Mouse (Mus musculus) heart, postnatal 25 days (tissue): ENCODE data around the gene Csdc2. TPM values are rescaled to one million over a fixed set of nuclear protein-coding genes. Genes with fewer than 3 reads are reported as not detected.

Experiments used
- DNase-seq: peaks from one replicate; pipeline ENCODE4 v3.0.0; 2022; ENCODE audit warnings: low spot score
- intact Hi-C: fragments of 180-260 bp; cut with DNase I; formaldehyde crosslinking; loops from one replicate; pipeline ENCODE4 v1.15.1; 2025
- total RNA-seq, 2 experiments: library from RNA; stranded (reverse); gene quantifications; 2 replicates each; pipeline ENCODE4 v1.2.3; 2021

The Csdc2 gene
- total RNA-seq, 2 experiments from 2014 or later: 73.5 to 87.5 TPM

DNA sequence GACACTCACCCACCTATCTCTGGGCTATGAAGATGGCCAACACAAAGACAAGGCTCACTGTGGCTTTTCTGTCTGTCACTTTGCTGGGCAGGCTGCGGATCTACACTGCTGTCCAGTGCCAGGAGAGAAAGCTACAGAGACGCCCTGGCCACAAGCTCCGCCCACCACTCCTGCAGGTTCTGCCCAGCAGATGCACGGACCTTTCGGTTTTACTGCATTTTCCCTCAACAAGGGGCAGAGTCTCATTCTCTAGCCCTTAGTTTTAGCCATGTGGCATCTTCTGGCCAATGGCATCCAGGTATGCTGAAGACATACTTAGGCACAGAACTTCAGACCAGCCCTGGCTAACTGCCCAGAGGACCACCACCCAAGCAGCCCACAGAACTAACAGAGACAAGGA lies 15.3 kb upstream of the Csdc2 start:
- intact Hi-C loops: no loop called here

DNA sequence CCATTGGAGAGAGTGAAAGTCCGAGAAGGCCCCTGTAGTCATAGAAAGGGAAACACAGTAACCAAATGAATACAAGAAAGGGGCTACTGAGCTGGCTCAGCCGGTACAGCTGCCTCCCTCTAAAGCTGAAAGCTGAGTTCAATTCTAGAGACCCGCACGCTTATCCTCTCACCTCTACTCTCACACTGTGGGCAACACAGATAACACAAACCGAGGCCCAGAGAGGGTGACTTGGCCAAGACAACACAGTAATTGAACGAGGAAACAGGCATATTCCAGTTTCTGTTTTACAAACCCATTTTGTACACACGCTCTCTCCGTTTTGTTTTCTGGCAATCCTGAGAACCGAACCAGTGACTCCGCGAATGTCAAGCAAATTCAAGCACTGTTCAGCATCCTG lies 11.6 kb upstream of the Csdc2 start:
- no peak for DNase-seq
- intact Hi-C loops: no loop called here

More for the DNA sequence above, 15.3 kb upstream of the Csdc2 start:
- DNase-seq: no peak

DNA sequence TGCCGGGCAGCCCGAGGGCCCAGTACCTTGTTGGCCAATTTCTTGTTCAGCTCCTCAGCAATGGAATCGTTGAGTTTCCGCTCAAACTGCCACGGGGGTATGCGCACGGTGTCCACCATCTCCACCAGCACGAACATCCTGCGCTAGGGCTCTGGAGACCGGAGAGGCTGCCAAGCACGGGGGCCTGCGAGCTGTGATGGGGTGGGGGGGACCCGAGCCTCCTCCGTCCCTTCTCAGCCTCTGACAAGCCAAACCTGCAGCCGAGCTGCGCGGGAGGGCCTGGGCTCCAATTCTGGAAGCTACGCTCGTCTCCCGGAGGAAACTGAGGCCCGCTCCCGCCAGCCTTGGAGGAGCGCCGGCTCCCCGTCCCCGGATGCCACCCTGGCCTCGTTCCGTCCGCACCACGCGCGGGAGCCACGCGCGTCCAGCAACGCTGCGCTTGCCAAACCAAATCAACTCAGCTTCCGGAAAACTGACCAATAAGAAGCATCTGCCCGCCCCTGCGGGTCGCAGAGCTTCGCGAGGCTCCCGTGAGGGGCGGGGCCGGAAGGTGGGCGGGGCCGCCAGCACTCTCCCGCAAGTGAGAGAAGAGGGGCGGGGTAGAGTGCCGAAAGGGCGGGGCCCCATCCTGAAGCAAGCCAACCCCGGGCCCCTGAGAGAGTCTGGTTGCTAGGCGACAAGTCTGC lies 10.7 kb upstream of the Csdc2 start, which contains the start of gene Polr3h:
Gene Polr3h (minus strand): TSS at position 481 of the 686 bp plus-strand sequence.
- intact Hi-C loops: no loop called here

DNA sequence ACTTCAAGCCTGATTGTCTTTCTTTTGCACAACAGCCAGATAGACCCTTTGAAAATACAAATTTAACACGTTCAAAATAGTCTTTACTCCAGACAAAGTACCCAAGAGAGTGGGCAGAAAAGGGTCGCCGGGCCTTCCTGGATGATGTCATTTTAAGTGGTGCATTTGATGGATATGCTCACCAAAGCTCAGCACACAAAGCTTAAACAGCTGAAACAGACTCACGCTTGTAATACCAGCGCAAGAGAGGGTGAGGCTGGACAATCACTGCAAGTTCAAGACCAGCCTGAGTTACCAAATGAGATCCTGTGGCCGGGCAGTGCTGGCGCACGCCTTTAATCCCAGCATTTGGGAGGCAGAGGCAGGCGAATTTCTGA lies 10.1 kb upstream of the Csdc2 start:
- no peak for DNase-seq
- intact Hi-C loops: no loop called here

More for the DNA sequence above, 10.7 kb upstream of the Csdc2 start, which contains the start of gene Polr3h:
- DNase-seq: peak; percentile 89

DNA sequence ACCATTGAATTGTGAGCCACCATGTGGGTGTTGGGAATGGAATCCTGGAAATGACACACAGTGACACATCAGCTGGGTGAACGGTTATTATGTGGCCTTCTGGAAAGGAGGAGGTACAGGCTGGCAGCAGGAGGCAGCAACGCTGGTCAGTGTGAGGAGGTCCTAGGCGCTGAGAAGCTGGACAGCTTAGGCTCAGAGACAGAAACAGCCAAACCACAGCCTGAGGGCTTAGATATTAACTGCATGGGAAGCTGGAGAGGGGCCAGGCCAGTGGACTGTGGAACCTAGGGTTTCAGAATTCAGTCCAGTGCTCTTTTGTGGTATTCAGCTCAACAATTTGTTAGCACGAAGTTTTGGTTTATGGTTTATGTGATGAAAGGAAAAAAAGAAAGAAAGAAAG lies 8.8 kb upstream of the Csdc2 start:
- no peak for DNase-seq
- intact Hi-C loops: no loop called here

DNA sequence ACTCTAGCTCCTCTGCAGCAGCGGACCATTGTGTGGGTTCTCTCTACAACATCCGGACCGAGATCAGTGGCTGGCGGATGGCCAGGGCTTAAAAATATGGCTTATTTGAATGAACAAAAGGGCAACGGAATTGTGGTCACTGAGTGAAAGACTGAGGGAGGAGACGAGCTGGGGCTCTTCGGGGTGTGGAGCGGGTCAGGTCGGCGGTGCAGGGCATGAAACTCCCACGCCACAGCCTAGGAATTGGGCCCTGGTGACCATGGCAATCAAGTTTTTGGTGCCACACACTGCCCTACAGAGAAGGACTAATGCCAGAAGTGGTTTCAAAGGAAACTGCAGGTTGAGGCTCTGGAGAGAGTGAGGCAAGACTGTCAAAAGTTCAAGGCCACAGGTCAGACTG lies 8.3 kb upstream of the Csdc2 start:
- no peak for DNase-seq
- intact Hi-C loops: no loop called here

DNA sequence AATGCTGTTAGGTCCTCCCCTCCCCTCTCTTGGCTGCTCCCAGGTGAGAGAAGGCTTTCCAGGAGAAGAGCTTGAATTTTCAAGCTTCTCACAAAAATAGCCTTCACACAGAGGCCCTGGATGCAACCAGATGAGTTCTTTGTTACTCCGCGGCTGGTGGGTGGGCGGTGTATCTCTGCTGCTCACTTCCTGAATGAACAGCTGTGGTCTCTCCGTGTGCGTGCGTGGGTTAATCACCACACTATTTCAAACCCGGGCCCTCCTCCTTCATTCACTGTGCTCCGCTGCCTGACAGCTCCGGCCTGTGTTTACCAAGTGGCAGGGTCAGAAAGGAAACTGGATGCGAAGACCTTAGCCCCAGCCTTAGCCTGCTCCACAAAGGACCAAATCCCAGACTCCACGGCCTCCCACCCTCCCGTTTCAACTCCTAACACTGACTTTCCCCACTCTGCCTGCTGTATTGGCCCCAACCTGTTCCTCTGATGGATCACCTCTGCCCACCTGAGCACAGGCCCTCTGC lies 3.5 kb upstream of the Csdc2 start:
- intact Hi-C loops: no loop called here

DNA sequence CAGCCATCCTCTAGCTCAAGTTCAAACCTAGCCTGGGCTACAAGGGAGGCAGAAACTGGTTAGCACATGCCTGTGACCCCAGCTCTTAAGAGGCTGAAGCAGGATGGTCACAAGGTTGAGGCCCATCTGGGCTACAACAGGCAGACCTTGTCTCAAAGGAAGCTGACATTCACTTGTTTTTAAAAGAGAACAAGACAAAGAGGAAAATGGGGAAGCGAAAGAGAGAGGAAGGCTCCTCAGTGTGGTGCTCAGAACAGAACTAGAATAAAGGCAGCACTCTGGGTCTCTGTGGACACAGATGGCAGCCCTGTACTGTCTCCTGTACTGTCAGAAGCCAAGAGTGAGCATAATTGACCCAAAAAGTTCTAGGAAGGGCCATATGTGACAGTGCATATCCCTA lies 2.6 kb upstream of the Csdc2 start:
- DNase-seq: no peak
- intact Hi-C loops: no loop called here

More for the DNA sequence above, 3.5 kb upstream of the Csdc2 start:
- no peak for DNase-seq

DNA sequence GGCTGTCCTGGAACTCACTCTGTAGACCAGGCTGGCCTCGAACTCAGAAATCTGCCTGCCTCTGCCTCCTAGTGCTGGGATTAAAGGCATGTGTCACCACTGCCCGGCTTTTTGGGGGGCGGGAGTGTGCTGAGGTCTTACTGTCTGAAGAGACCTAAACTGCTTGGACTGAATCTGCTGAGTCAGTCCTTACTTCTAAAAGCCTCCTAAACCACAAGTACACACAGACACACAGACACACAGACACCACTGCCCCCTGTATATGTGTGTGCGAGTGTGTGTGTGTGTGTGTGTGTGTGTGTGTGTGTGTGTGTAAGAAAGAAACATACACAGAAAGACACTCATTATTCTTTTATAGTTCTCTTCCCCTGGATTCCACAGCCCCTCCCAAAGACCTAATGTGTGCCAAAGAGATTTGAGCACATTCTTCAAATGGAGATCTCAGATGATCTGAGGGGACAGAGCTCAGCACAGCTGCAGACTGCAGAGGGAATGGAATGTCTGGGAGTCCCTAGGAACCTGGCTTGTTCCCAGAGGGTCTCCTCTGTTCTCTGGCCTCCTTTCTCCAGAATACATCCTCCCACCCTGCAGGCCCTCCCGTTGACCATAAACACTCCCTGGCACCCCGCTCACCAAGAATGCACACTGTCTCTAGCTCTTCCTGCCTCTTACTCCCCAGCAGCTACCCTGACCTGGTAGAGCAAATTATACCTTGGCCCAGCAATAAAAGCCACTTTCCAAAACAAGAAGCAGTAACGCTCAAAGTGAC lies 506 bp upstream of the Csdc2 start:
- no peak for DNase-seq
- intact Hi-C loops: no loop called here

DNA sequence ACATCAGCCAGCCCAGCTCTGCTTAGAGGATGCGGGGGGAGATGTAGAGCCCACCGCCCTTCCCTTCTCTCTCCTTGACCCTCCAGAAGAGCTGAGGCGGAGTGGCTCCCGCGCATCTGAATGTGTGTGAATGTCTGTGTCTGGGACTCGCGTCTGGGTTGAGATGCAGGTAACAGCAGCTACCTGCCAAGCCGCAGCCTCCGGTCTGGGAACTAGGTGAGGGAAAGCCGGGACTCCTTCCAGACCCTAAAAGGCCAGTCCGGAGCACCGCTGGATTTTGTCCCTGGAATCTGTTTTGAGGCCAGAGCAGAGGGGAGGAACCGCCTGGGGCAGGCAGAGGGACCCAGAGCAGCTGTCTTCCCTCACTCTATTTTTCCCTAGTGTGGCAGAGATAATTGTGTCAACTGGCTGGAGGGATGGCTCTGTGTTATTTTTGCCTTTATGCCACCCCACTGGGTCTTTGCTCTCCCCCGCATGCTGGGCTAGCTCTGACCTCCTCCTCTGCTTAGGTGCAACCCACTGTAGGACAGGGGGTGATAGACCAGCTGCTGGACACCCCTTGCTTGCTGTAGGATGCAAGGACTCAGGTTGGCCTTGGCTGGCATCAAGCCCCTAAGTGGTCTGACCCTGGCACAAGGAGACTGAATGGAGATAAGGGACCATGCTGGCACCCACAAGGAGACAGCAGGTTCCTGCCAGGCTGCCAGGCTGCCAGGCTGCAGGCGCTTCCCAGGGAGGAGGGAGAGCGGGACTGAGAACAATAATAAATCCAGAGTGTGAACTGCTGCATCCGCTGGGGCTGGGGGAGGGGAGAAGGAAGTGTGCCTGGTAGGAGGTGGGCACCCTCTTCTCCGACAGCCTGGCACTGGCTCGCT lies 776 bp downstream of the Csdc2 start:
- intact Hi-C loops: no loop called here
- peak; percentile 33 for DNase-seq

DNA sequence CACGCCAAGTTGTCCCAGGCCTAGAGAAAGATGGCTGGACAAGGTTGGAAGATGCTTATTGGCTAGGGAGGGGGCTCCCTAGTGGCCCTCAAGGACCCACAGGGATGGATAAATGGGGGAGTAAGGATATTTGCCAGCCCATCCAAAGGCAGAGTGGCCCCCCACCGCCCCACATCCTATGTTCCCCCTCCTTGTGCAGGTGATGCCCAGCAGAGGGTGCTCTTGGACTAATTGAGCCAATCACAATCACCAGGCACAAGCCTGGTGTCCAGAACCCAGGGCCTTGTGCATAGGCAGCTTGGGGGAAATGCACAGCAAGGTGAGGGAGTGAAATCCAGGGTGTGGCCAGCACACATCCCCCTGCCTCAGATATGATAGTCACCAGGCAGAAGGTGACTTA lies 1.7 kb downstream of the Csdc2 start:
- DNase-seq: no peak
- intact Hi-C loops: loop anchor here (2.0 kb wide), 1 partner anchor 51 kb away; no protein-coding TSS in a partner anchor

DNA sequence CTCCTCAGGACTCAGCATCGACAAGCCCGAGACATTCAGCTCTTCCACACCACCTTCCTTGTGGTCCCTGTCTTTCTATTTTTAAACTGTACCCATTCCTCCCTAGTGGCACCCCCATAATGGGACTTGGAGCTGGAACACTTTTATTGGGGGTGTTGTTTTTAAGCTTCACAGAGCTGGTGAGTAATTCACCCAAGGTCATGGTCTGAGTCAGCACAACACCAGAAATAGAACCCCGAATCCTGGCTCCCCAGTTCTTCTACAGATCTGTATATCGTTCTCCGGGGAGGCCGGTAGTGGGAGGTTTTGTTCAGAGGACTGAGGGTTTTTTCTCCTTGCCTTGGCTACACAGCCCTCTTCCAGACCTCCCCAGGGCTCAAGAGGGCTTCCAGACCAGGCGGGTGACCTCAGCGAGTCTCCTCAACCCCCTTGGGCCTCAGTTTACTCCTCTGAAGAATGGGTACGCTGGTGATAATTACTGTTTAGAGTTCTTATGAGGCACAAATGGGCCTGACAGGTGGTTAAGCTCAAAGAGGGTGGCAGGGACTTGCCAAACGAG lies 2.7 kb downstream of the Csdc2 start:
- intact Hi-C loops: loop anchor here (2.0 kb wide), 1 partner anchor 50 kb away; no protein-coding TSS in a partner anchor
- DNase-seq: no peak

DNA sequence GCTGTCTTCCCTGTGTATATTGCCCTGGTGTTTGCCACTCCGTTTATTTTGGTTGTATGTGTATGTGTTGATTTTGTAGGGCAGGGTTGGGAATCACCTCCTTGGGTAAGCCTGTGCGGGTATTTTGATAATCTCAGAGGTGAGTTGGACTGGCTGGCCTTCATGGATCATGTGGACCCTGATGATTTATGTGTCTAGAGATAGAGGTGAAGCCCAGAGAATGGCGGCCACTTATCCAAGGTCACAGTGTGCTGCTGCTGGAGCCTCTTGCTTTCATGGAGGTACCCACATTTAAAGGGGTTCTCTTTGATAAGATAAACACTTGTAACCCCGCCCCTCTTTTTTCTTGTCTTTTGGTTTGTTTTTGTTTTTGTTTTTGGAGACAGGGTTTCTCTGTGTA lies 3.2 kb downstream of the Csdc2 start:
- intact Hi-C loops: loop anchor here (2.0 kb wide), 1 partner anchor 49 kb away; no protein-coding TSS in a partner anchor
- DNase-seq: no peak

DNA sequence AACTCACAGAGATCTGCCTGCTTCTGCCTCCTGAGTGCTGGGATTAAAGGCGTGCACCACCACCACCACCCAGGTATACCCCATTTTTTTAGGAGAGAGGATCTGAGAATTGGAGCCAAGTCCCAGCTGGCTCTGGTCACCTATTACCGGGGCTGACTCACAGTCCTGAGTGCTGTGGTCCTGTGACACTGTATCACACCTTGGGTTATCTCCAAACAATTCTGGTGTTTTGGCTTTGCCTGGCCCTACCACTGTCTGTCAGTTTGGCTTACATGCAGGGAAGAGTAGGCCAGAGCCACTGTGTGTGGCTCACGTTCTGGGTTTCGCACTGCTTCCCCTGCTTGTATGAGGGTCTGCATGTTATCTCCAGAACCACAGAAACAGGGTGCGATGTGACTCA lies 3.7 kb downstream of the Csdc2 start:
- intact Hi-C loops: no loop called here
- no peak for DNase-seq

DNA sequence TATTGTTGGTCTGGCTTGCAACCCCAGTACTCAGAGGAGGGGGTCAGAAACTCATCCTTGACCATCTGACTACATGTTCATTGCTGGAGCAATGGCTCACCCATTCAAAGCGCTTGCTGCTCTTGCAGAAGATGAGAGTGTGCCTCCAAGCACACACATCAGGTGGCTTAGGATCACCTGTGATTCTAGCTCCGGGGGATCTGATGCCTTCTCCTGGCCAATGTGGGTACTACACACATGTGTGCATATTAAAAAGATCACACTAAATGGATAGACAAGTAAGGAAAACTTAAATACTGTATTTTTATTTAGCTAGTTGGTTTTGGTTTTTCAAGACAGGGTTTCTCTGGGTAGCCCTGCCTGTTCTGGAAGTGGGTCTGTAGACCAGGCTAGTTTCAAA lies 4.5 kb downstream of the Csdc2 start:
- DNase-seq: no peak
- intact Hi-C loops: no loop called here

DNA sequence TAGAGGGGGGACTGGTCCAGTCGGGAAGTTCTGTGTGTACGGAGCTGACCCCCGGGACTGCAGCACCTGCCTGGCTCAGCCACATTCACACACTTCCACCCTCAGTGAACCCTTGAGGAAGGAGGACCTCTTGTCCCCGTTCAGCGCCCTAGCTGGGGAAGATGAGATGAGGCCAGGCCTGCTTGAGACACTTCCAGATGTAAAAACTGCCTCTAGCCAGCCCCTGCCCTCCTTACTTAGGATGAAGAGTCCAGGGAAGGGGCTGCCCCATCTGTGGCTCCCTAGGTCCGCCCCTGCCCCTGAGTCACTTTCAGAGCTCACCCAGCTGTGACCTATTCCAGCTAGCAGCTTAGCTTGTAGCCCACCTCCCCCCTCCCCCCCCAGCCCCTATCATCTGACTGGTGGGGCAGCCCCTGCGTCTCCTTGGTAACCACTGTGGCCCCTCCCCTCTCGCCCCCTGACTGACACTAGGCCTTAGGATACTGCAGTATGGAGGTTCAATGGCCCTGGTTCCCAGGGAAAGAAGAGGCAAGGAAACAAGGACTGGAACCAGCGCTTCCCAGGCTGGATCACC lies 6.7 kb downstream of the Csdc2 start:
- intact Hi-C loops: no loop called here
- no peak for DNase-seq

DNA sequence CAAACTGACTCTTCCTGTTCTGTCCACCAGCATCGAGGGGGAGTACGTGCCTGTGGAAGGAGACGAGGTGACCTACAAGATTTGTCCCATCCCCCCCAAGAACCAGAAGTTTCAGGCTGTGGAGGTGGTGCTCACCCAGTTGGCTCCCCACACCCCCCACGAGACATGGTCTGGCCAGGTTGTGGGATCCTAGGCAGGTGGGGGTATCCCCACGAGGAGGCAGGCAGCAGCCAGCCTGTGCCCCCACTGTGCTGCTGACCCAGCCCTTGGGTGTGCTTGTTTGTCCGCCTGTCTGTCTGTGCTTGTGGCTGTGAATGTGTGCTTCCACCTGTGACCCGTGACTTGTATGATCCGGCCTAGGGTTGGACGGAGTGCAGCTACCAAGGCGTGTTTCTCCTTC lies 12.5 kb downstream of the Csdc2 start:
- no peak for DNase-seq
- intact Hi-C loops: no loop called here

DNA sequence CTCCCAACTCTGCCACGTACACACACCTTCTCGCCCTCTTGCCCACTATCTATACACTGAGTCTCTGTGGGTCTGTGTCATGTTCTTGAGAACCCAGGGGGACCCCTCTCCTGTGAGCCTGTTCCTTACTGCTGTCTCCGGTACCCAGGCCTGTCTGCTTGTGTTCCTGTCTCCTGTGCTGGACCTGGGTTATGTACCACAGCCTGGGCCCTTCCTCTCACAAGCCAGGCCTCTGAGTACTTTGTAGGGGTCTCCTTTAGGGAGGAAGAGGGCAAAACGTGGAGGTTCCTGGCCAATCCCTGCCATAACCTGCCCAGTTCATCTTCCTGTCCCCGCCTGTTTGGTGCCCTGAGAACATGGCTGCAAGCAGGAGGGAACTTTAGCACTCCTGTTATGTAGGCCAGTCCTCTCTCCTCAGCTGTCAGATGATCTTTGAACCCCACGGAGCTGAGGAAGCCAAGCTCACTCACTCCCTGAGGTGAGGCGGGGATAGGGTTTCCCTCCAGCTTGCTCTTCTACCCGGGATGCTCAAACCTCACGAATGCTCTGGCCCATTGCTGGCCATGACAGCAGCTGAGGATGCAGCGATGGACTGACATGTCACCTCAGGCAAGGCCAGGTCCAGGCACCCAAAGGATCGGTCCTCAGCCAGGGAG lies 13.0 kb downstream of the Csdc2 start:
- no peak for DNase-seq
- intact Hi-C loops: no loop called here

DNA sequence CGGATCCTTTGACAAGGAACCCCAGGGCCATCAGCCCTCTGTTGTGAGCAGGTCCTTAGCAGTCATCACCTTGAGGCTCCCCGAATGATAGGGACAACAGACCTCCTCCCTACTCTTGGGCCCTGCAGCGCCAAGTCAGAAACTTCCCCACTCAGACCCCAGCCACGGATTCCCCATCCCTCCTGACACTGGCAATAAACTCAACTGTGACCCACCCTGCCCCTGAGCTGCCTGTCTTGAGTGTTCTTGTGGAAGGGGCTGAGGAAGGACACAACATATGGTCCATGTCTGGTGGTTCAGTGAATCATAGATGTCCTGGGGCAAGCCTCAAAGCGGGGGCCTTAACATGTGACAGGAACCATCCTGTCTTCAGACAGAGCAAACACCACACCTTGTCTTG lies 14.2 kb downstream of the Csdc2 start:
- intact Hi-C loops: no loop called here
- no peak for DNase-seq
